8 mouse cellular contexts compared by ENCODE assay signal in genomic region chr14:75767492-75768274, GRCm38 (mm10). TPM values are rescaled to one million over a fixed set of nuclear protein-coding genes. Genes with fewer than 3 reads are reported as not detected.
DNase-seq lines count a peak whose midpoint lies in the region; ATAC-seq and TF ChIP-seq lines count a peak whose summit lies in the region.

No protein-coding gene starts in this region.

- 51% methylated on average over 17 of the region's 17 CpGs for WGBS in intestine, postnatal 0 days
- WGBS in midbrain, embryonic 14.5 days = 53% methylated on average over 17 of the region's 17 CpGs

- DNase-seq in urinary bladder, postnatal 25 days (ENCODE audit: low spot score) = peak; percentile 61
- DNase-seq in urinary bladder, adult 2 months (ENCODE audit: low spot score) = no peak
- peak; percentile 94 for DNase-seq in embryo, embryonic 10.5 days (ENCODE audit: low spot score)
- DNase-seq in gastrocnemius, postnatal 25 days = peak; percentile 32
- peak; percentile 52 to 62 for DNase-seq in left cerebral cortex, postnatal 36 days (ENCODE audit: low spot score in 2 of 2)
- peak; percentile 92 for DNase-seq in midbrain, embryonic 14.5 days
- peak; percentile 39 to 43 for DNase-seq in spleen, postnatal 36 days (ENCODE audit: low spot score in 2 of 2)

- peak; percentile 92 for TF ChIP-seq CTCF in intestine, postnatal 0 days (IDR thresholded peaks at IDR 0.05; ENCODE audit: low read depth)

- ATAC-seq in intestine, postnatal 0 days = peak; percentile 49; the same call in 1 of the 2 replicates
- peak; percentile 88 for ATAC-seq in midbrain, embryonic 14.5 days (ENCODE audit: low FRiP score, low TSS enrichment)

- H3K4me2 ChIP-seq in intestine, postnatal 0 days (replicated peaks; ENCODE audit: low read depth) = no peak overlapping the region; the same call in 1 of the 2 replicates
- H3K4me2 ChIP-seq in midbrain, embryonic 14.5 days (ENCODE audit: low read length) = peak overlapping the region; percentile 35

- H3K4me1 ChIP-seq in intestine, postnatal 0 days (replicated peaks; ENCODE audit: control insufficient read depth, insufficient read depth, low read length) = no peaks in the 10 kb centered on the region
- H3K4me1 ChIP-seq in midbrain, embryonic 14.5 days (ENCODE audit: control insufficient read depth, insufficient read depth, low read length) = no peaks in the 10 kb centered on the region

- H3K9ac ChIP-seq in intestine, postnatal 0 days (ENCODE audit: low read depth, low read length) = no peak overlapping the region
- no peak overlapping the region for H3K9ac ChIP-seq in midbrain, embryonic 14.5 days (replicated peaks; ENCODE audit: low read length)

- H3K4me3 ChIP-seq in intestine, postnatal 0 days (ENCODE audit: low read depth, low read length) = no peak overlapping the region; the same call in 1 of the 2 replicates
- no peak overlapping the region for H3K4me3 ChIP-seq in midbrain, embryonic 14.5 days (replicated peaks; ENCODE audit: low read depth, low read length)

- no peaks in the 10 kb centered on the region for H3K9me3 ChIP-seq in intestine, postnatal 0 days (ENCODE audit: control insufficient read depth)
- no peaks in the 10 kb centered on the region for H3K9me3 ChIP-seq in midbrain, embryonic 14.5 days (ENCODE audit: control insufficient read depth, low read length)

- intact Hi-C loops in left cerebral cortex, postnatal 36 days (cut with DNase I) = no loop called here

- H3K36me3 ChIP-seq in intestine, postnatal 0 days (ENCODE audit: control insufficient read depth, insufficient read depth) = peaks cover 3% of the 10 kb centered on the region; the same call in 1 of the 2 replicates
- H3K36me3 ChIP-seq in midbrain, embryonic 14.5 days (ENCODE audit: control insufficient read depth, insufficient read depth, low read length) = peaks cover 64% of the 10 kb centered on the region

- no peak overlapping the region for H3K27ac ChIP-seq in intestine, postnatal 0 days (ENCODE audit: low read depth, low read length)
- H3K27ac ChIP-seq in midbrain, embryonic 14.5 days (replicated peaks; ENCODE audit: low read depth, low read length) = peak overlapping the region; percentile 47

- no peaks in the 10 kb centered on the region for H3K27me3 ChIP-seq in intestine, postnatal 0 days (replicated peaks; ENCODE audit: control insufficient read depth, insufficient read depth, low read length)
- H3K27me3 ChIP-seq in midbrain, embryonic 14.5 days (ENCODE audit: control insufficient read depth, insufficient read depth, low read length) = no peaks in the 10 kb centered on the region

RNA-seq across cellular contexts. Expression of gene Cog3, which starts 13.4 kb away (rescaled TPM):
- 22.4 and 25.1 TPM in 2 replicates for polyA plus RNA-seq in urinary bladder, adult 2 months (2012; rRNA removed)
- 1 to 10 TPM; 7.3 to 7.6 TPM for total RNA-seq in gastrocnemius, postnatal 25 days (2021)
- 9.2 TPM in 2 replicates for polyA plus RNA-seq in intestine, postnatal 0 days (2015; fragmentation: Nextera tagmentation; extraction: Ambion mirVana)
- total RNA-seq in left cerebral cortex, postnatal 36 days (2021) = 10 to 100 TPM; 23.1 to 25.5 TPM
- polyA plus RNA-seq in midbrain, embryonic 14.5 days (2014; fragmentation: Nextera tagmentation; extraction: Ambion mirVana) = 19.6 and 25.4 TPM in 2 replicates

RNA-seq across cellular contexts. Expression of gene Slc25a30, which starts 19.2 kb away (rescaled TPM):
- polyA plus RNA-seq in urinary bladder, adult 2 months (2012; rRNA removed) = 7.6 and 8.1 TPM in 2 replicates
- 1 to 10 TPM; 7.1 to 7.2 TPM for total RNA-seq in gastrocnemius, postnatal 25 days (2021)
- 2.5 TPM in 2 replicates for polyA plus RNA-seq in intestine, postnatal 0 days (2015; fragmentation: Nextera tagmentation; extraction: Ambion mirVana)
- total RNA-seq in left cerebral cortex, postnatal 36 days (2021) = 10 to 100 TPM; 11.3 to 11.7 TPM
- polyA plus RNA-seq in midbrain, embryonic 14.5 days (2014; fragmentation: Nextera tagmentation; extraction: Ambion mirVana) = 13.4 and 15.6 TPM in 2 replicates
